Mouse (Mus musculus): Measurements from ENCODE around the gene Braf. TPM values are rescaled to one million over a fixed set of nuclear protein-coding genes. Genes with fewer than 3 reads are reported as not detected.
A peak's percentile ranks its signal among the peaks of the same experiment; 100 is the strongest.

Gene Braf
- total and polyA plus RNA-seq, 3 experiments = 1.9 to 42.5 (median 12.7) TPM

DNA sequence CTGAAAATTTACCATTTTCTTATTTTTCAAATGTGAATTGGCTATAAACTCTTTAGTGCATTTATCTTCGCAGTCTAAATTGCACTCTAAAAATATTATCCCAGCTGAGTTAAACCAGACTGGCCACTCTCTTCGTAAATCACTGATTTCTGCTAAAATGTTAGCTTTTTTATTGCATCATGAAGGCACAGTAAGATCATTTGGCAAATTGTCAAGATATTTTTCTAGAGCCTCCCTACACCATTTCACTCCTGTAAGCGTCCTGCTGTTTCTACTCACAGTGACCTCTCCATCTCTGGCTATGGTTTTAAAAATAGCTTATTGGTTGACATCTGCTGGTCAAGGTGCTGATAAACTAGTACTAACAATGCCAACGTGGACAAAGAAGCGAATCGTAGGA is 119.2 kb downstream of the Braf start:
- peaks cover 49% of the 10 kb centered on the region for H3K36me3 ChIP-seq (replicated peaks)
- H3K4me1 ChIP-seq (ENCODE audit: insufficient read depth, low read depth, low read length) = peaks cover 5% of the 10 kb centered on the region
- TF ChIP-seq TAL1 (conservative IDR thresholded peaks at IDR 0.05; ENCODE audit: low read depth, low read length) (no peak), POLR2AphosphoS5 (IDR thresholded peaks at IDR 0.05; ENCODE audit: insufficient replicate concordance, low read depth, low read length) (no peak), CTCF (IDR thresholded peaks at IDR 0.05; ENCODE audit: low read depth, low read length) (no peak), GATA1 (IDR thresholded peaks at IDR 0.05; ENCODE audit: borderline replicate concordance, low read length) (no peak), GATA2 (IDR thresholded peaks at IDR 0.05; ENCODE audit: borderline replicate concordance, low read depth, low read length) (no peak)
- H3K27me3 ChIP-seq (ENCODE audit: insufficient read depth, low read length) = no peaks in the 10 kb centered on the region
- no peak overlapping the region for H3K4me3 ChIP-seq (ENCODE audit: low read depth, low read length)
- DNase-seq (ENCODE audit: low spot score) = no peak
- no peaks in the 10 kb centered on the region for H3K9me3 ChIP-seq (replicated peaks)
- no peak for ATAC-seq (ENCODE audit: extremely low read depth, insufficient number of reproducible peaks, low FRiP score, poor library complexity, severe bottlenecking)

DNA sequence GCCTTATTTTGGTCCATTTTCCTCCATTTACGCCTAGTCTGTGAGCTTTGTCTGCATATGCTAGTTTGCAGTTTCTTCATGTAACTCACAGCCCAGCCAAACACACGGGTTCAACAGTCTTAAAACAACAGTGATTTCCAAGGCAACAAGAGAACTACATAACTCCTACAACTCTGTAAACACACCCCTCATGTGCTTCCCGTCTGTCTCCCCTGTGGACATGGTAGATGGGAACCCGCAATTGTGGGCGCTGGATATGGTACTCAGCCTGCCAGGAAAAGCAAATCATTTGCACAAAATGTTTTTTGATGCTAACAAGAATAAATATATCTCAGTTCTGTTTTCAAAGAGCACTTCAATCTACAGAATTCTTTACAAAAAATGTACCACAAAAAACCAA is 120.7 kb downstream of the Braf start:
- Histone ChIP-seq H3K36me3 (replicated peaks) (peaks cover 56% of the 10 kb centered on the region), H3K4me3 (ENCODE audit: low read depth, low read length) (no peak overlapping the region), H3K4me1 (ENCODE audit: insufficient read depth, low read depth, low read length) (peaks cover 5% of the 10 kb centered on the region), H3K9me3 (replicated peaks) (no peaks in the 10 kb centered on the region), H3K27me3 (ENCODE audit: insufficient read depth, low read length) (no peaks in the 10 kb centered on the region)
- ATAC-seq (ENCODE audit: extremely low read depth, insufficient number of reproducible peaks, low FRiP score, poor library complexity, severe bottlenecking) = no peak
- DNase-seq (ENCODE audit: low spot score) = no peak
- TF ChIP-seq GATA2 (IDR thresholded peaks at IDR 0.05; ENCODE audit: borderline replicate concordance, low read depth, low read length) (no peak), TAL1 (conservative IDR thresholded peaks at IDR 0.05; ENCODE audit: low read depth, low read length) (no peak), POLR2AphosphoS5 (IDR thresholded peaks at IDR 0.05; ENCODE audit: insufficient replicate concordance, low read depth, low read length) (no peak), GATA1 (IDR thresholded peaks at IDR 0.05; ENCODE audit: borderline replicate concordance, low read length) (no peak), CTCF (IDR thresholded peaks at IDR 0.05; ENCODE audit: low read depth, low read length) (no peak)

DNA sequence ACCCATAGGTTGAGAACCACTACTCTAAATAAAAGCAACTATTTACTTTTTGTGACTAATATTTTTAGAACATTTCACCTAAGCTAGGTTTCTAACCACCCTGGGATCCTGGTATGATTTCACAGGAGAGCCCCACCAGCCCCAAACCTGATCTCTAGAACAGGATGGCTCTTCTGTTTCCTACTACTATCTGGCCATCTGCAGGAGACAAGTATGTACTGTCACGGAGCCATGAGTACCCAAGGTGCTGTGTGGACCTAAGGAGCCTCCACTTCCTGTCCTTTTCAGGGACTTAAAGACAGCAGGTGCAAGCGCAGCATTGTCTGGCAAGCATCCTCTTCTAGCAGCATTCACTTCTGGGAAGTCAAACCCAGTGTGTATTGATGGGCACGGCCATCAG is 123.4 kb downstream of the Braf start:
- ATAC-seq (ENCODE audit: extremely low read depth, insufficient number of reproducible peaks, low FRiP score, poor library complexity, severe bottlenecking) = no peak
- DNase-seq (ENCODE audit: low spot score) = no peak
- H3K36me3 ChIP-seq (replicated peaks) = peaks cover 71% of the 10 kb centered on the region

DNA sequence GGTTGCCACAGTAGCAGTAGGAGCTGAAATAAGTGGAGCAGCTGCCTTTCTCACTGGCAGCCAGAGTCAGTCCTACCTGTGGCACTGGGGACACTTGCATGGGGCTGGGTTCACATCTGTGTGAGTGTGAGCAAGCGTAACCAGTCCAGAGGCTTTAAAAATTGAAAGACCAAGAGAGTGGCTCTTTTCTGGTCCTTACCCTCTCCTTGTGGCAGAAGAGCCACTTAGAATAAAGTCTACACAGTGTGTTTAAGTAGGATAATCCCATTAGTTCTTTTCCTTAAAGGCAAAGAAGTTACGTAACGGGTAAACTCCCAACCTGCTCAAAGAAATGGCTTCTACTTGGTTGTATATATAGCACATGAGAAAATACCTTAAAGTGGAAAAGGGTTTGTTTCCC is 124.4 kb downstream of the Braf start:
- ATAC-seq (ENCODE audit: extremely low read depth, insufficient number of reproducible peaks, low FRiP score, poor library complexity, severe bottlenecking) (no peak), DNase-seq (ENCODE audit: low spot score) (no peak)
- Histone ChIP-seq H3K27me3 (ENCODE audit: insufficient read depth, low read length) (no peaks in the 10 kb centered on the region), H3K36me3 (replicated peaks) (peaks cover 77% of the 10 kb centered on the region), H3K4me1 (ENCODE audit: insufficient read depth, low read depth, low read length) (no peaks in the 10 kb centered on the region), H3K4me3 (ENCODE audit: low read depth, low read length) (no peak overlapping the region), H3K9me3 (replicated peaks) (no peaks in the 10 kb centered on the region)
- TF ChIP-seq CTCF (IDR thresholded peaks at IDR 0.05; ENCODE audit: low read depth, low read length) = no peak
- TF ChIP-seq GATA2 (IDR thresholded peaks at IDR 0.05; ENCODE audit: borderline replicate concordance, low read depth, low read length) = no peak
- TF ChIP-seq GATA1 (IDR thresholded peaks at IDR 0.05; ENCODE audit: borderline replicate concordance, low read length) = no peak
- TF ChIP-seq TAL1 (conservative IDR thresholded peaks at IDR 0.05; ENCODE audit: low read depth, low read length) = no peak
- no peak for TF ChIP-seq POLR2AphosphoS5 (IDR thresholded peaks at IDR 0.05; ENCODE audit: insufficient replicate concordance, low read depth, low read length)

More for the DNA sequence above, 123.4 kb downstream of the Braf start:
- Histone ChIP-seq H3K9me3 (replicated peaks) (no peaks in the 10 kb centered on the region), H3K4me3 (ENCODE audit: low read depth, low read length) (no peak overlapping the region), H3K27me3 (ENCODE audit: insufficient read depth, low read length) (no peaks in the 10 kb centered on the region), H3K4me1 (ENCODE audit: insufficient read depth, low read depth, low read length) (peaks cover 1% of the 10 kb centered on the region)
- TF ChIP-seq GATA2 (IDR thresholded peaks at IDR 0.05; ENCODE audit: borderline replicate concordance, low read depth, low read length) (no peak), TAL1 (conservative IDR thresholded peaks at IDR 0.05; ENCODE audit: low read depth, low read length) (no peak), POLR2AphosphoS5 (IDR thresholded peaks at IDR 0.05; ENCODE audit: insufficient replicate concordance, low read depth, low read length) (no peak), GATA1 (IDR thresholded peaks at IDR 0.05; ENCODE audit: borderline replicate concordance, low read length) (no peak), CTCF (IDR thresholded peaks at IDR 0.05; ENCODE audit: low read depth, low read length) (no peak)

DNA sequence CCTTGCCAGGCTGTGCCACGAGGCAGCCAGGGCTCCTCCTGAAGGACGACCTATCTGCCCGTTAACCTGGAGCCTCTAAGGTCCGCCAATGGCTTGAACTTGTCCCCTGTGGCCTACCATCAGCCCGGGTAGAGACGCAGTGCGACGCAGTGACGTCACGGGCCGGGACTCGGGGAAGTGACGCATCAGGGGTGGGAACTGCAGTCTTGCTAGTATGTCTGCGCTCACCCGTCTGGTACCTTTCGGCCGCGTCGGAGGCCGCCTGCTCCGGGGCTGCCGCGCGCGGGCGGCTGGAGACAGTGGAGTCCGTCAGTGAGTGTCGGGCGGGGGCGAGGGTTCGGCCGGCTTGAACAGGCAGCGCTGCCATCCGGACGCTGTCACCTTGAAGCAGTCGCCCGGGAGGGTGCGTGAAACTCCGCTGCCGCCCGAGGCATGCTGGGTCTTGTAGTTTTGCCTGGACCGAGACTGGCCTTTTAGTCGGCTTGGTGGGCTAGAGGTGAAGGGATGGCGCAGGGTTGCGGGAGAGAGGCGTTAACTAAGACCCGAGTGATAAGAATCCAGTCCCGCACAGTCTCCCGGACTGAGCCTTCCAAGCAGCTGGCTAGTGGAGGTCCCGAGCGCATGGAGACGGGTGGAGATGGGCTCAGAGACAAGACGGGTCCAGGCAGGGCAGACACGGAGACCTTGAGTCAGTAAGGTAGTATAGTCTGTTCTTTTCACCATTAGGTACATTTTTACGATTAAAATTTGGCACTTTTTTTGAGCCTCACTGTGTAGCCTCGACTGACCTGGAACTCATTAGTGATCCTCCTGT is 132.7 kb downstream of the Braf start, which contains the start of gene Ndufb2:
TSS of gene Ndufb2 (plus strand) at position 174 of the 814 bp plus-strand sequence.
- TF ChIP-seq CTCF (IDR thresholded peaks at IDR 0.05; ENCODE audit: low read depth, low read length) (no peak), GATA1 (IDR thresholded peaks at IDR 0.05; ENCODE audit: borderline replicate concordance, low read length) (no peak), GATA2 (IDR thresholded peaks at IDR 0.05; ENCODE audit: borderline replicate concordance, low read depth, low read length) (no peak)
- Histone ChIP-seq H3K9me3 (replicated peaks) (no peaks in the 10 kb centered on the region), H3K36me3 (replicated peaks) (peaks cover 59% of the 10 kb centered on the region), H3K4me1 (ENCODE audit: insufficient read depth, low read depth, low read length) (peaks cover 26% of the 10 kb centered on the region), H3K27me3 (ENCODE audit: insufficient read depth, low read length) (no peaks in the 10 kb centered on the region), H3K4me3 (ENCODE audit: low read depth, low read length) (peak within 1 kb of the TSS; percentile 76)
- DNase-seq (ENCODE audit: low spot score) = peak; percentile 95
- ATAC-seq (ENCODE audit: extremely low read depth, insufficient number of reproducible peaks, low FRiP score, poor library complexity, severe bottlenecking) = peak; percentile 97

DNA sequence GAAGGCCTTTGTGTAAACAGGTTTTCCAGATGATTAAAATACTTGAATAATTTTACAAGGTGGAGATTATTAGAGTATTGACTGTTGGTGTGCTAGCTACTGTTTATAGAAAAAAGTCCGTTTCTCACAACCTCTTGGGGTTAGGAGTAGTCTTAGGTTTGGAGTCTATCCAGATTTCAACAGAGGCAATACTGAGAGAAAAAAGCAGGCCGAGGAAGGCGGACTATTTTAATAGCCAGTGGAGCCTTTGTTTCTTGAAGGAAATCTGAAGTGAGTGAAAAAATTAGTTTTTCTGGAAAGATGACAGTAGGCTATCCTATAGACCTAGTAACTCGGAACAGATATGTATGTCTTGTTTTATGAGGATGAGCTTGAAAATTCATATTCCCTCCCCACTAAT is 133.8 kb downstream of the Braf start:
- Histone ChIP-seq H3K36me3 (replicated peaks) (peaks cover 59% of the 10 kb centered on the region), H3K27me3 (ENCODE audit: insufficient read depth, low read length) (no peaks in the 10 kb centered on the region), H3K4me1 (ENCODE audit: insufficient read depth, low read depth, low read length) (peaks cover 26% of the 10 kb centered on the region), H3K9me3 (replicated peaks) (no peaks in the 10 kb centered on the region), H3K4me3 (ENCODE audit: low read depth, low read length) (peak overlapping the region; percentile 76; the same call in 1 of the 2 replicates)
- DNase-seq (ENCODE audit: low spot score) (no peak), ATAC-seq (ENCODE audit: extremely low read depth, insufficient number of reproducible peaks, low FRiP score, poor library complexity, severe bottlenecking) (no peak)
- TF ChIP-seq GATA1 (IDR thresholded peaks at IDR 0.05; ENCODE audit: borderline replicate concordance, low read length) = no peak
- no peak for TF ChIP-seq TAL1 (conservative IDR thresholded peaks at IDR 0.05; ENCODE audit: low read depth, low read length)
- no peak for TF ChIP-seq CTCF (IDR thresholded peaks at IDR 0.05; ENCODE audit: low read depth, low read length)
- no peak for TF ChIP-seq POLR2AphosphoS5 (IDR thresholded peaks at IDR 0.05; ENCODE audit: insufficient replicate concordance, low read depth, low read length)
- no peak for TF ChIP-seq GATA2 (IDR thresholded peaks at IDR 0.05; ENCODE audit: borderline replicate concordance, low read depth, low read length)

Data from G1E (cell line).